Mouse (Mus musculus) 416B (cell line): Measurements from ENCODE around the gene Gskip.

Experiments used
- DNase-seq: peaks from one replicate; pipeline ENCODE4 v3.0.0; 2011; ENCODE audit warnings: low read depth

The Gskip gene

GRCm38 (mm10) chr12:105683933-105684901 lies at the start of gene Gskip:
TSS of gene Gskip (plus strand) at chr12:105684829.
- peak; percentile 86 for DNase-seq

GRCm38 (mm10) chr12:105636551-105636950 lies 48.1 kb upstream of the Gskip start:
- DNase-seq, result no peak

- DNase-seq, result peak; percentile 8
These were observed 47.1 kb upstream of the Gskip start for GRCm38 (mm10) chr12:105637554-105637953.

- no peak for DNase-seq
These were observed 41.8 kb upstream of the Gskip start for GRCm38 (mm10) chr12:105642770-105643321.

GRCm38 (mm10) chr12:105655850-105656249 lies 28.8 kb upstream of the Gskip start:
- no peak for DNase-seq

GRCm38 (mm10) chr12:105676274-105676673 lies 8.4 kb upstream of the Gskip start:
- no peak for DNase-seq

- DNase-seq, result no peak
These were observed 6.4 kb upstream of the Gskip start for GRCm38 (mm10) chr12:105678211-105678610.

- DNase-seq, result peak; percentile 26
These were observed 5.9 kb upstream of the Gskip start for GRCm38 (mm10) chr12:105678762-105679161.

GRCm38 (mm10) chr12:105685001-105685691 lies 517 bp downstream of the Gskip start, which contains the start of gene Atg2b:
TSS of gene Atg2b (minus strand) at chr12:105685211.
- DNase-seq, result peak; percentile 96

GRCm38 (mm10) chr12:105686791-105687190 lies 2.2 kb downstream of the Gskip start:
- DNase-seq, result no peak

- DNase-seq, result no peak
These were observed 2.8 kb downstream of the Gskip start for GRCm38 (mm10) chr12:105687416-105687815.

GRCm38 (mm10) chr12:105688546-105688945 lies 3.9 kb downstream of the Gskip start:
- peak; percentile 86 for DNase-seq

GRCm38 (mm10) chr12:105689435-105689834 lies 4.8 kb downstream of the Gskip start:
- DNase-seq, result peak; percentile 75

- DNase-seq, result no peak
These were observed 9.4 kb downstream of the Gskip start for GRCm38 (mm10) chr12:105694021-105694420.

GRCm38 (mm10) chr12:105695848-105696247 lies 11.2 kb downstream of the Gskip start:
- DNase-seq, result no peak

GRCm38 (mm10) chr12:105697104-105697780 lies 12.6 kb downstream of the Gskip start:
- peak; percentile 22 for DNase-seq

- DNase-seq, result no peak
These were observed 15.8 kb downstream of the Gskip start for GRCm38 (mm10) chr12:105700433-105700832.

- DNase-seq, result no peak
These were observed 21.3 kb downstream of the Gskip start, which contains the start of gene Ak7 for GRCm38 (mm10) chr12:105705799-105706487. TSS of gene Ak7 (plus strand) at chr12:105705976.

GRCm38 (mm10) chr12:105718616-105719015 lies 34.0 kb downstream of the Gskip start:
- no peak for DNase-seq

GRCm38 (mm10) chr12:105720196-105720595 lies 35.6 kb downstream of the Gskip start:
- DNase-seq, result no peak

GRCm38 (mm10) chr12:105721452-105722132 lies 37.0 kb downstream of the Gskip start:
- no peak for DNase-seq
